Mouse (Mus musculus) hindbrain, embryonic 14.5 days (tissue): ENCODE results near the gene Mtmr1. TPM values are rescaled to one million over a fixed set of nuclear protein-coding genes. Genes with fewer than 3 reads are reported as not detected.

ENCODE experiments used
- ATAC-seq: fragments of 200-750 bp; cut with Nextera tagmentation; 2 replicates; pipeline ENCODE4 v1.8.0; 2017; ENCODE audit warnings: moderate number of reproducible peaks, mild to moderate bottlenecking, moderate TSS enrichment, moderate library complexity; ENCODE audit not compliant: low FRiP score
- DNase-seq: peaks from one replicate; pipeline ENCODE4 v3.0.0-alpha.2; 2015; ENCODE audit warnings: low spot score
- H3K27ac ChIP-seq: fragments of 300-500 bp; sonication (generic); 2 replicates; pipeline ENCODE4 v1.5.1; 2014; ENCODE audit warnings: mild to moderate bottlenecking, moderate library complexity
- H3K27me3 ChIP-seq: fragments of 300-500 bp; sonication (generic); 2 replicates; pipeline ENCODE4 v1.6.1; 2014; ENCODE audit warnings: mild to moderate bottlenecking, low read length, mixed read lengths; ENCODE audit not compliant: control insufficient read depth, insufficient read depth
- H3K36me3 ChIP-seq: fragments of 300-500 bp; sonication (generic); replicated peaks from 2 replicates; pipeline ENCODE4 v1.6.1; 2014; ENCODE audit not compliant: control insufficient read depth, insufficient read depth
- H3K4me1 ChIP-seq: fragments of 300-500 bp; sonication (generic); replicated peaks from 2 replicates; pipeline ENCODE4 v1.6.1; 2014; ENCODE audit warnings: antibody characterized with exemption, low read length, mixed read lengths; ENCODE audit not compliant: control insufficient read depth, insufficient read depth
- H3K4me2 ChIP-seq: fragments of 300-500 bp; sonication (generic); replicated peaks from 2 replicates; pipeline ENCODE4 v1.6.1; 2014; ENCODE audit warnings: mild to moderate bottlenecking, moderate library complexity
- H3K4me3 ChIP-seq: fragments of 300-500 bp; sonication (generic); replicated peaks from 2 replicates; pipeline ENCODE4 v1.5.1; 2014; ENCODE audit warnings: mild to moderate bottlenecking, low read length
- H3K9ac ChIP-seq: fragments of 300-500 bp; sonication (generic); 2 replicates; pipeline ENCODE4 v1.6.1; 2014
- H3K9me3 ChIP-seq: fragments of 300-500 bp; sonication (generic); 2 replicates; pipeline ENCODE4 v1.6.1; 2016; ENCODE audit warnings: low read length; ENCODE audit not compliant: control insufficient read depth
- WGBS: fragments of 180-500 bp; shearing (Covaris S2); extraction: QIAGEN DNeasy Blood & Tissue Kit; methylation state at CpG from one replicate; pipeline ENCODE4 v1.1.7; 2014; 5-methylcytosine and 5-hydroxymethylcytosine counted together
- polyA plus RNA-seq: library from polyadenylated mRNA; unstranded; fragments of >200 nt; fragmentation: Nextera tagmentation; extraction: Ambion mirVana; gene quantifications from 2 replicates; pipeline ENCODE4 v1.2.1, GENCODE M21; 2014

Gene Mtmr1
- polyA plus RNA-seq, 1 experiment from 2014 or later: 23.2 TPM

- DNase-seq (no peak), ATAC-seq (no peak)
- H3K4me3 ChIP-seq: no peak overlapping the region
- no peaks in the 10 kb centered on the region for H3K9me3 ChIP-seq
- H3K4me1 ChIP-seq: no peaks in the 10 kb centered on the region; the same call in 1 of the 2 replicates
- H3K36me3 ChIP-seq: no peaks in the 10 kb centered on the region
- no peaks in the 10 kb centered on the region for H3K27me3 ChIP-seq
- H3K27ac ChIP-seq: no peak overlapping the region
- WGBS: 87% methylated on average over 5 of the region's 5 CpGs
- H3K4me2 ChIP-seq: no peak overlapping the region
- no peak overlapping the region for H3K9ac ChIP-seq
Observed at GRCm38 (mm10) chrX:71430900-71431299, 66.3 kb downstream of the Mtmr1 start.

- H3K27ac ChIP-seq: no peak overlapping the region
- no peaks in the 10 kb centered on the region; the same call in 1 of the 2 replicates for H3K4me1 ChIP-seq
- no peak overlapping the region for H3K4me2 ChIP-seq
- 21% methylated on average over 1 of the region's 1 CpGs for WGBS
- H3K9me3 ChIP-seq: no peaks in the 10 kb centered on the region
- H3K9ac ChIP-seq: no peak overlapping the region
- no peak for DNase-seq
- H3K27me3 ChIP-seq: no peaks in the 10 kb centered on the region
- H3K4me3 ChIP-seq: no peak overlapping the region
- ATAC-seq: 0 out of 2 replicates have a peak, but pooled peaks have one; percentile 46
- H3K36me3 ChIP-seq: no peaks in the 10 kb centered on the region
Observed at GRCm38 (mm10) chrX:71434448-71434847, 69.9 kb downstream of the Mtmr1 start.

- DNase-seq (no peak), ATAC-seq (no peak)
- WGBS: 33% methylated on average over 8 of the region's 8 CpGs
- Histone ChIP-seq H3K36me3 (no peaks in the 10 kb centered on the region), H3K27ac (no peak overlapping the region), H3K9me3 (no peaks in the 10 kb centered on the region), H3K27me3 (no peaks in the 10 kb centered on the region), H3K4me2 (no peak overlapping the region), H3K4me1 (no peaks in the 10 kb centered on the region; the same call in 1 of the 2 replicates), H3K9ac (no peak overlapping the region), H3K4me3 (no peak overlapping the region)
Observed at GRCm38 (mm10) chrX:71434860-71435259, 70.3 kb downstream of the Mtmr1 start.

GRCm38 (mm10) chrX:71435542-71435941, 71.0 kb downstream of the Mtmr1 start:
- Histone ChIP-seq H3K36me3 (no peaks in the 10 kb centered on the region), H3K4me3 (no peak overlapping the region), H3K9ac (no peak overlapping the region), H3K27ac (no peak overlapping the region), H3K4me1 (no peaks in the 10 kb centered on the region; the same call in 1 of the 2 replicates), H3K27me3 (no peaks in the 10 kb centered on the region), H3K4me2 (no peak overlapping the region), H3K9me3 (no peaks in the 10 kb centered on the region)
- DNase-seq: no peak
- WGBS: 83% methylated on average over 2 of the region's 2 CpGs
- no peak for ATAC-seq

GRCm38 (mm10) chrX:71439473-71439872, 74.9 kb downstream of the Mtmr1 start:
- Histone ChIP-seq H3K4me3 (no peak overlapping the region), H3K27me3 (no peaks in the 10 kb centered on the region), H3K36me3 (no peaks in the 10 kb centered on the region), H3K4me2 (no peak overlapping the region), H3K9me3 (no peaks in the 10 kb centered on the region), H3K9ac (no peak overlapping the region), H3K4me1 (no peaks in the 10 kb centered on the region), H3K27ac (no peak overlapping the region)
- no peak for ATAC-seq
- DNase-seq: no peak
- WGBS: 90% methylated on average over 6 of the region's 6 CpGs

- Histone ChIP-seq H3K4me2 (no peak overlapping the region), H3K9ac (no peak overlapping the region), H3K27ac (no peak overlapping the region), H3K27me3 (no peaks in the 10 kb centered on the region), H3K36me3 (no peaks in the 10 kb centered on the region), H3K9me3 (no peaks in the 10 kb centered on the region), H3K4me1 (no peaks in the 10 kb centered on the region), H3K4me3 (no peak overlapping the region)
- no peak for DNase-seq
- WGBS: 85% methylated on average over 5 of the region's 5 CpGs
- no peak for ATAC-seq
Observed at GRCm38 (mm10) chrX:71442916-71443315, 78.4 kb downstream of the Mtmr1 start.

- no peak overlapping the region for H3K4me2 ChIP-seq
- H3K9me3 ChIP-seq: no peaks in the 10 kb centered on the region
- 64% methylated on average over 6 of the region's 6 CpGs for WGBS
- no peak overlapping the region for H3K4me3 ChIP-seq
- no peaks in the 10 kb centered on the region for H3K36me3 ChIP-seq
- peak overlapping the region; percentile 59 for H3K27ac ChIP-seq
- 0 out of 2 replicates have a peak, but pooled peaks cover 3% of the 10 kb centered on the region for H3K4me1 ChIP-seq
- ATAC-seq (peak; percentile 31; the same call in 1 of the 2 replicates), DNase-seq (no peak)
- no peaks in the 10 kb centered on the region for H3K27me3 ChIP-seq
- no peak overlapping the region for H3K9ac ChIP-seq
Observed at GRCm38 (mm10) chrX:71456078-71456737, 91.6 kb downstream of the Mtmr1 start.

- Histone ChIP-seq H3K4me2 (no peak overlapping the region), H3K27me3 (no peaks in the 10 kb centered on the region), H3K9me3 (no peaks in the 10 kb centered on the region), H3K4me1 (no peaks in the 10 kb centered on the region), H3K36me3 (no peaks in the 10 kb centered on the region), H3K9ac (no peak overlapping the region), H3K27ac (no peak overlapping the region), H3K4me3 (no peak overlapping the region)
- DNase-seq: no peak
- 73% methylated on average over 7 of the region's 7 CpGs for WGBS
- no peak for ATAC-seq
Observed at GRCm38 (mm10) chrX:71464138-71464826, 99.7 kb downstream of the Mtmr1 start.

- Histone ChIP-seq H3K36me3 (no peaks in the 10 kb centered on the region), H3K9ac (no peak overlapping the region), H3K4me1 (no peaks in the 10 kb centered on the region), H3K4me2 (no peak overlapping the region), H3K9me3 (no peaks in the 10 kb centered on the region), H3K27ac (no peak overlapping the region), H3K27me3 (no peaks in the 10 kb centered on the region), H3K4me3 (no peak overlapping the region)
- 86% methylated on average over 1 of the region's 1 CpGs for WGBS
- no peak for DNase-seq
- no peak for ATAC-seq
Observed at GRCm38 (mm10) chrX:71465417-71465816, 100.9 kb downstream of the Mtmr1 start.
